Mouse (Mus musculus): ENCODE results near the gene Tcf7l2. TPM values are rescaled to one million over a fixed set of nuclear protein-coding genes. Genes with fewer than 3 reads are reported as not detected.

The Tcf7l2 gene
- polyA plus RNA-seq, 1 experiment = 10.9 TPM

DNA sequence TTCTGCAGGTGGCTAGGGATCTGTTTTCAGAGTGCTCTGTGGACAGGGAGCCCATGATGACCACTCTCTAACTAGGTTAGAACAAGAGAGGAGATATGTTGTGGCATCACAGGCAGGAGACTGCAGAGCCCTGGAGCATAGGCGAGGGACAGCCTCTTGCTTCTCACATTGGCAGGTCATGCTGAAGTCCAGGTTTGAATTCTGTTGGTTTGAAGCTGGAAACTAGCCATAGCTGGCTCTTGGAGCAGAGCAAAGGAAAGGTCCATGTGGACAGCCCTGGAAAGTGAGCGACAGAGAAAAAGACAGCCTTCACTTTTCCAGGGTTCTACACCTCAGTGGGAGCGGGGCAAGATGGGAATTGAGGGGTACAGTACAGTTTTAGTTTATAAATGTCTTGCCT is 20.6 kb downstream of the Tcf7l2 start:
- no peak for TF ChIP-seq GATA1 (IDR thresholded peaks at IDR 0.05; ENCODE audit: low read length)

DNA sequence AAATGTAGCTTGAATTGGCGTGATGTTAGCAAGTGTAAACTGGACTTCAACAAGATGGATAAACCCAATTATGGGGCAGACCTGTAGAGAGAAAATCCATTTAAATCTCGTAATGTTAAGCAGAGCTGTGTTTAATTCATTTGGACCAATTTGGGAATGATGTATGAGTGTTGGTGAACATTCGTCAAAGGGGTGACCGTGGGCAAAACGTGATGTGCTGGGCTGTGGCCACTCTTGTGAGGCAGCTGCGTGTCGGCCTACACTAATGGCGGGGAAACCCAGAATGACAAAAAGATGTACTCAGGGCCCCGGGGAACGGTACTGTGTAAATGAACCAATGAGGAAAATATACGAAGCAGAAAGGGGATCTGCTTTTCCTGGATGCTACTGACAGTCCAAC is 24.2 kb downstream of the Tcf7l2 start:
- TF ChIP-seq GATA1 (IDR thresholded peaks at IDR 0.05; ENCODE audit: low read length) = no peak

GRCm38 (mm10) chr19:55767104-55767503 is 25.5 kb downstream of the Tcf7l2 start:
- TF ChIP-seq GATA1 (IDR thresholded peaks at IDR 0.05; ENCODE audit: low read length) = no peak

GRCm38 (mm10) chr19:55767579-55767978 is 26.0 kb downstream of the Tcf7l2 start:
- no peak for TF ChIP-seq GATA1 (IDR thresholded peaks at IDR 0.05; ENCODE audit: low read length)

GRCm38 (mm10) chr19:55768246-55768645 is 26.6 kb downstream of the Tcf7l2 start:
- no peak for TF ChIP-seq GATA1 (IDR thresholded peaks at IDR 0.05; ENCODE audit: low read length)

DNA sequence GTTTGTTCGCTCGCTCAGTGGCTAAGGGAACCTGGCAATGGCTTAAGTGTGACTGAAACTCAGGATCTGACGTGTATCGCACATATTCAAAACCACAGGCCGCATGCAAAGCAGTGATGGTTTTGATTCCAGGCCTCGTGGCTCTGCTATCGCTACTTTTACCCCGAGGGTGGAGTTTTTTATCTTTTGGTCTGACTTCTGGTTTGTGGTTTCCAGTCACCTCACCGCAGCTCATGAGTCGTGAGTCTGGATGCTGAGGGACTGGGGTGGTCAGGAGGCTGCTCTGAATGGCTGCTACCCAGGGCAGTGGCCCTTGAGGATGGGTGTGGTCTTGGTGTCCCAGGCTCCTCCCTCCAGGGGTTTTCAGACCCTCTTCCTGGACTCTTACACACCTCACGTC is 27.3 kb downstream of the Tcf7l2 start:
- peak; percentile 75 for TF ChIP-seq GATA1 (IDR thresholded peaks at IDR 0.05; ENCODE audit: low read length)

GRCm38 (mm10) chr19:55774334-55774733 is 32.7 kb downstream of the Tcf7l2 start:
- TF ChIP-seq GATA1 (IDR thresholded peaks at IDR 0.05; ENCODE audit: low read length) = no peak

DNA sequence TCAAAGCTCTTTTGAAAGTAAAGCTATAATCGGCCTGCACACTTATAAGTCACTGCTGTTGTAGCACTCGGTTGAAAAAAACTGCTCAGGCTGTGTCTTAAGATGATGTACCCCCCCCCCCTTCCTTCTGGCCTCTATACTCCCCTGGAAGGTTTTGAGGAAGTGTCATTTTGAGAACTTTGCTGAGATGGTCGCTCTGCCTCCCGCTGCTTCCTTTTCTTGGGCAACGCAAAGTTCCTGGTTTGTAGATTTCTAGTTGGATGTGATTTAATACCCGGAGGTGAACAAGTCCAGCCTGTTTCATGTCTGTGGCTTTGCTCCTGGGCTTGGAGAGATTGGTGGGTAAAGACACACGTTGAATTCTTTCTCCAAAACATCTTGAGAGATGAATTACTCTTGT is 33.2 kb downstream of the Tcf7l2 start:
- no peak for TF ChIP-seq GATA1 (IDR thresholded peaks at IDR 0.05; ENCODE audit: low read length)

- TF ChIP-seq GATA1 (IDR thresholded peaks at IDR 0.05; ENCODE audit: low read length) = no peak
Observed at GRCm38 (mm10) chr19:55779871-55780270, 38.3 kb downstream of the Tcf7l2 start.

DNA sequence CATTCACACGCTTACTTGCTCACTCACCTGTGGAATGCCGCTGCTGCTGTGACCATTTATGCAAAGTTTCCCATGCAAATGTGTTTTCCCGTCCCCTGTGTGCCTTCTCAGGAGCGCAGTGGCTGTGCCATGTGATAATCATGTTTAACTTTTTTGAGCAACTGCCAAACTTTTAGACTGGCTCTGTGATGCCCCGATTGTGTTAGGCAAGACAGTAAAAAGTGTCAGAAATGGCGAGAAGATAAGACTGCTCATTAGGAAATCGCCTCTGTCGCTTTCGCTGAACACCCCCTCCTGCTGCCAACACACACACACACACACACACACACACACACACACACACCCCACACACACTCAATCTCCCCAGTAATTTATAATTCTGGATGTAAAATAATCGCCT is 39.5 kb downstream of the Tcf7l2 start:
- no peak for TF ChIP-seq GATA1 (IDR thresholded peaks at IDR 0.05; ENCODE audit: low read length)

- TF ChIP-seq GATA1 (IDR thresholded peaks at IDR 0.05; ENCODE audit: low read length) = no peak
Observed at GRCm38 (mm10) chr19:55781681-55782080, 40.1 kb downstream of the Tcf7l2 start.

DNA sequence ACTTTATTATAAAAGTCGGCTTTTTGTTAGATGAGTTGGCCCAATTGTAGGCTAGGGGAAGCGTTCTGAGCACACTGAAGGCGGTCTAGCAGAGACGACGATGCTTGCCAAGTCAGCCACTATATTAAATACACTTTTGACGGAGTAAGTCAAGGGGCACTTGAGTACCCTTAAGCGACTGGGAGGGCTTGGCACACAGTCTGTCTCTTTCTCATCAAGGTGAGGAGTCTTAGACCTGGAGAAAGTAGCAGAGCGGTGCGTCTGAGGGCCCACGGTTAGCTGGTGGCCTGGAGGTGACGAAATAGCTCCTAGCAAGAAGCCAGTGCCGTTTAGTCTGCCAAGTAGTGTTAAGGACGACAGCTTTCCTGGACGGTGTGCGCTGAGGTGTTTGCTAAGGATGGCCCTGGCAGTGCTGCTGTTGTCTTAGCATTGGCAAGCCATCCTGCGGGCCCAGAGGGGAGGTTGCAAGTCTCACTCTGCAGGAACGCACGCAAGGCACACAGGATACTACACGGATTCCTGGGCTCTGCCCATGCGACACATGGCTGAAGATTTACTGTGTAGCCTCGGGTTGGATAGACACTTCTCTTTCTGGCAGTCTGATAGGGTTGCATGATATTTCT is 43.3 kb downstream of the Tcf7l2 start:
- TF ChIP-seq GATA1 (IDR thresholded peaks at IDR 0.05; ENCODE audit: low read length) = no peak

GRCm38 (mm10) chr19:55787420-55787819 is 45.8 kb downstream of the Tcf7l2 start:
- no peak for TF ChIP-seq GATA1 (IDR thresholded peaks at IDR 0.05; ENCODE audit: low read length)

- TF ChIP-seq GATA1 (IDR thresholded peaks at IDR 0.05; ENCODE audit: low read length) = no peak
Observed at GRCm38 (mm10) chr19:55788285-55788904, 46.8 kb downstream of the Tcf7l2 start.

- TF ChIP-seq GATA1 (IDR thresholded peaks at IDR 0.05; ENCODE audit: low read length) = no peak
Observed at GRCm38 (mm10) chr19:55788905-55789295, 47.3 kb downstream of the Tcf7l2 start.

DNA sequence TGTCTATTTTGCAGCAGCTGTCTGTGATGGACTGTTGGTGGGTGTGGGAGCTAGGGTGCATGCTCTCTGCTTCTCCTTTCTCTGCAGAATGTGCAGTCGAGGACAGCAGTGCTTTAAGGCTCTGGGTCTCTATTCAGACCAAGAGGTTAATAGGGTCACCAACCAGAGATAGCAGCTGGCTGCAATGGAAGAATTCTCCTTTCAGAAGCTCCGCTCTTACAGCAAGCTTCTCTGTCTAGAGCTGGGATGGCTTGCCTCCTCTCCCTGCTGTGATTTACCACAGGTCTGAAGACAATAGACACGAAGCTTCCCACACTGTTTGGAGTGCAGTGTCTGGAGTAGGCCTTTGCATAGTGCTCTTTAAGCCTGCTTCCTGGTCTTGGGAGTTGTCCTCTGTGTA is 48.2 kb downstream of the Tcf7l2 start:
- no peak for TF ChIP-seq GATA1 (IDR thresholded peaks at IDR 0.05; ENCODE audit: low read length)

DNA sequence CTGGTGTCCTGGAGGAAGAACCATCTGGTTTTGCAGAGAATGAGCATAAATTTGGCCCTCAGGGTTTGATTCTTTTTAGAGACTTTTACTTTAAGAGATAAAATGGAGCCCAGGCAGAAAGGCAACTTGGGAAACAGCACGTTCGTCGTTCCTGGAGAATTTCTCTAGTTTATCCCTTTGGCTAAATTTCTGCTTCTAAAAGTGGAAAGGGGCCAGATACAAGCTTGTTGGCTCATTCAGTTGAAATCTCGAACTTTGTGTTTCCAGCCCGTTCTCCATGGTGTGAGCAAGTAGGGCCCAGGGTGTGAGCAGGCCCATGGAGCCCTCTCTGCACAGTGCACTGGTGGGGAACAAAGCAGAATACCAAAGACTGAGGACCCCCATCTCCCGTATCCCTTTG is 49.7 kb downstream of the Tcf7l2 start:
- no peak for TF ChIP-seq GATA1 (IDR thresholded peaks at IDR 0.05; ENCODE audit: low read length)

Data from G1E-ER4 (cell line).